Comparison of ENCODE assay signal across 22 mouse cellular contexts in genomic region chr5:63930824-63931358, GRCm38 (mm10). TPM values are rescaled to one million over a fixed set of nuclear protein-coding genes. Genes with fewer than 3 reads are reported as not detected.
A peak's percentile ranks its signal among the peaks of the same experiment; 100 is the strongest.
DNase-seq lines count a peak whose midpoint lies in the region; ATAC-seq and TF ChIP-seq lines count a peak whose summit lies in the region.
"Had no signal": no experiment of that assay in that cellular context is flagged by ENCODE, and none has a peak within 500 bp of the region (broad histone marks: within the 10 kb centered on the region; RNA-seq: fewer than 3 reads in every experiment).

No protein-coding gene starts in this region.

- peak; percentile 34 for ATAC-seq in Patski
- ATAC-seq in intestine, embryonic 16.5 days = peak; percentile 67
- ATAC-seq: CD4-positive, CD25-positive, alpha-beta regulatory T cell, adult 4 months; forebrain, embryonic 15.5 days; hindbrain, postnatal 0 days had no signal

- H3K27ac ChIP-seq in intestine, embryonic 16.5 days (ENCODE audit: low read length) = no peak overlapping the region
- no peak overlapping the region for H3K27ac ChIP-seq in layer of hippocampus, adult 2 months
- H3K27ac ChIP-seq: embryonic facial prominence, embryonic 15.5 days; forebrain, embryonic 15.5 days; heart, adult 2 months; heart, embryonic 15.5 days; hindbrain, embryonic 13.5 days; hindbrain, postnatal 0 days had no signal

- H3K4me2 ChIP-seq in intestine, embryonic 16.5 days (ENCODE audit: low read depth, low read length) = no peak overlapping the region
- H3K4me2 ChIP-seq: embryonic facial prominence, embryonic 15.5 days; forebrain, embryonic 15.5 days; heart, embryonic 11.5 days; heart, embryonic 15.5 days; hindbrain, embryonic 13.5 days had no signal

- peak; percentile 46 to 76 for DNase-seq in adrenal gland, adult (ENCODE audit: inconsistent age in 2 of 2, low spot score in 1 of 2)
- no peak for DNase-seq in adrenal gland, adult 8-10 months
- no peak for DNase-seq in Patski (ENCODE audit: low read depth, low spot score)
- no peak for DNase-seq in layer of hippocampus, adult 2 months (ENCODE audit: low spot score in 2 of 2)
- no peak for DNase-seq in layer of hippocampus, postnatal 36 days
- DNase-seq: B cell, adult 2 months; cerebellum, adult 11 months; cerebellum, adult 8-10 months; cerebellum, postnatal 14 days; embryo, embryonic 11 days; heart, adult 2 months; heart, postnatal 14 days; kidney, adult 11 months had no signal

- POLR2A ChIA-PET in Patski (lab: Charles Lee) = interaction anchor here (0.6 to 0.9 kb wide), 3 partner anchors 9 to 136 kb away, joined by 3 to 7 read pairs (median 5); no protein-coding TSS in a partner anchor

- no peaks in the 10 kb centered on the region for H3K27me3 ChIP-seq in E14TG2a.4 (ENCODE audit: insufficient read depth, low read length)
- no peaks in the 10 kb centered on the region for H3K27me3 ChIP-seq in Patski
- no peaks in the 10 kb centered on the region for H3K27me3 ChIP-seq in intestine, embryonic 16.5 days (replicated peaks; ENCODE audit: control insufficient read depth, insufficient read depth, low read length)
- H3K27me3 ChIP-seq: embryonic facial prominence, embryonic 15.5 days; forebrain, embryonic 15.5 days; heart, embryonic 15.5 days; hindbrain, embryonic 13.5 days had no signal

- in situ Hi-C loops in Patski (cut with MboI; ENCODE audit: low pct_unique_long_range_greater_than_20kb) = no loop called here

- no peaks in the 10 kb centered on the region for H3K9me3 ChIP-seq in E14TG2a.4 (ENCODE audit: low read length)
- H3K9me3 ChIP-seq in intestine, embryonic 16.5 days (ENCODE audit: control insufficient read depth, low read length) = peaks cover 4% of the 10 kb centered on the region; the same call in 1 of the 2 replicates
- H3K9me3 ChIP-seq: embryonic facial prominence, embryonic 15.5 days; forebrain, embryonic 15.5 days; hindbrain, embryonic 13.5 days had no signal

- peaks cover 55% of the 10 kb centered on the region for H3K36me3 ChIP-seq in E14TG2a.4 (ENCODE audit: insufficient read depth, low read length)
- H3K36me3 ChIP-seq in intestine, embryonic 16.5 days (ENCODE audit: control insufficient read depth, insufficient read depth, low read length) = peaks cover 8% of the 10 kb centered on the region

- no peak overlapping the region for H3K9ac ChIP-seq in intestine, embryonic 16.5 days (ENCODE audit: low read depth, low read length)
- H3K9ac ChIP-seq: embryonic facial prominence, embryonic 15.5 days; forebrain, embryonic 15.5 days; heart, embryonic 15.5 days; hindbrain, embryonic 13.5 days had no signal

- H3K4me1 ChIP-seq in E14TG2a.4 (replicated peaks; ENCODE audit: low read depth, low read length) = peaks cover 89% of the 10 kb centered on the region
- peaks cover 10% of the 10 kb centered on the region for H3K4me1 ChIP-seq in intestine, embryonic 16.5 days (ENCODE audit: control insufficient read depth, insufficient read depth, low read length)

- peak overlapping the region; percentile 20; the same call in 1 of the 2 replicates for H3K4me3 ChIP-seq in E14TG2a.4 (replicated peaks; ENCODE audit: low read length)
- no peak overlapping the region for H3K4me3 ChIP-seq in intestine, embryonic 16.5 days (ENCODE audit: low read length)
- no peak overlapping the region for H3K4me3 ChIP-seq in layer of hippocampus, adult 2 months
- H3K4me3 ChIP-seq: embryonic facial prominence, embryonic 15.5 days; forebrain, embryonic 15.5 days; heart, adult 2 months; heart, embryonic 15.5 days; hindbrain, embryonic 13.5 days had no signal

- CTCF ChIA-PET in Patski (lab: Charles Lee) = interaction anchor here (1.0 to 1.8 kb wide), 2 partner anchors 10 to 13 kb away, joined by 3 to 4 read pairs; no protein-coding TSS in a partner anchor

- WGBS in intestine, embryonic 16.5 days = 46% methylated on average over 4 of the region's 4 CpGs

- no peak for TF ChIP-seq CTCF in E14TG2a.4 (conservative IDR thresholded peaks at IDR 0.05; ENCODE audit: low read length)
- TF ChIP-seq CTCF in Patski (IDR thresholded peaks at IDR 0.05) = no peak
- no peak for TF ChIP-seq CTCF in layer of hippocampus, adult 2 months (conservative IDR thresholded peaks at IDR 0.05)

RNA-seq across cellular contexts. Expression of gene Rell1, which starts 37.8 kb away (rescaled TPM):
- 100 to 1,000 TPM in 1 of 4 experiments, 10 to 100 TPM in 3; 49.3 to 101 (median 71.5) TPM for total RNA-seq in adrenal gland, adult 8-10 months (2022)
- polyA plus RNA-seq in Patski (2021) = 100 TPM
- polyA plus RNA-seq in intestine, embryonic 16.5 days (2015; fragmentation: Nextera tagmentation; extraction: Ambion mirVana) = 14.7 and 16.4 TPM in 2 replicates
- total RNA-seq in layer of hippocampus, adult 2 months (2021) = 10 to 100 TPM in 1 of 2 experiments, 1 to 10 TPM in 1; 9.0 to 13.5 TPM
- total RNA-seq in layer of hippocampus, postnatal 36 days (2021) = 10 to 100 TPM; 10.8 to 11.2 TPM

Comparison
In these comparisons a context has a peak if more than half of its experiments do, and no peak if none do; other contexts are left out.
1. DNase-seq: peak in adrenal gland, adult (2 of 2); none in adrenal gland, adult 8-10 months (single experiment), Patski (single experiment), layer of hippocampus, adult 2 months (0 of 2) and layer of hippocampus, postnatal 36 days (0 of 2).